Mouse (Mus musculus): ENCODE results near the gene Retsat. TPM values are rescaled to one million over a fixed set of nuclear protein-coding genes. Genes with fewer than 3 reads are reported as not detected.
A peak's percentile ranks its signal among the peaks of the same experiment; 100 is the strongest.

Retsat gene
- polyA plus RNA-seq, 1 experiment from 2014 or later = 7.7 TPM

DNA sequence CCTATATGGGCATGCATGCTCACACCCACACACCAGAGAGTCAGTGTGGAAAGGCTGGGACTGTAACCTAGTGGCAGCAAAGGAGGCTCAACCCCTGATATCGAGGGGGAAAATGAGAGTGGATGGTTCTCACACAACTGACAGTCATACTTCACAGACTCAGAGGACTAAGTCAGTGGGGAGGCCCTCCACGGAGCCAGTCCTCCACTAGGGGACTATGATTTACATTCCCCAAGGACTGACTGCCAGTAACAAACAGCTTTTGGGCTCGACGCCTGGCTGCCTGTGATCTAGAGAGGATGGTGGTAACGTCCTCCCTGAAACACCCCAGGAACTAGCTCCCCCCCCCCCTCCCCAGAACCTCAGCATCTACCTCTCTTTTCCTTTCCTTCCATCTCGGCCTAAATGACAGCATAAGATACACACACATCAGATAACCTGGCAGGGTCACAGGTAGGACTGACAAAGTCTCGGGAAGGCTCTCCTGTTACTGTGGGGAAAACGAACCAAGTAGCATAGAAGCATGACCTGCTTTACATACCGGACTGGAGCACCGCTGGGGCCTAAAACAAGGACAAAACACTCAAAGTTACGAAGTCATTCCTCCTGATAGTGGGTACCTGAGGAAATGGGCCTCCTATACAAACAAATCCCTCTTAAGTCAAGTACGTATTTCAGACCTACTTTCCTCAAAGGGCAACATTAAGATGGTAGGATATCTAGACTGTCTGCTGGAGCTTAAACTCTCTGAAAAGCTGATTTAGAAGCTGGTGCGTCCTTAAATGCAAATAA, 996 bp upstream of the Retsat start:
- Histone ChIP-seq H3K9ac (ENCODE audit: low read length) (peak overlapping the region; percentile 64), H3K27me3 (ENCODE audit: control insufficient read depth, insufficient read depth, low read length) (no peaks in the 10 kb centered on the region), H3K4me1 (ENCODE audit: control insufficient read depth, insufficient read depth, low read length) (peaks cover 4% of the 10 kb centered on the region; the same call in 1 of the 2 replicates), H3K4me3 (ENCODE audit: low read depth, low read length) (peak overlapping the region; percentile 50), H3K9me3 (ENCODE audit: control insufficient read depth, low read length) (no peaks in the 10 kb centered on the region), H3K4me2 (ENCODE audit: low read depth) (peak overlapping the region; percentile 73), H3K27ac (ENCODE audit: low read depth, low read length) (no peak overlapping the region), H3K36me3 (ENCODE audit: control insufficient read depth, insufficient read depth, low read length) (no peaks in the 10 kb centered on the region)
- no peak for DNase-seq (ENCODE audit: low spot score)
- WGBS = 52% methylated on average over 13 of the region's 13 CpGs
- no peak for ATAC-seq (ENCODE audit: insufficient read depth, low FRiP score, low TSS enrichment)

DNA sequence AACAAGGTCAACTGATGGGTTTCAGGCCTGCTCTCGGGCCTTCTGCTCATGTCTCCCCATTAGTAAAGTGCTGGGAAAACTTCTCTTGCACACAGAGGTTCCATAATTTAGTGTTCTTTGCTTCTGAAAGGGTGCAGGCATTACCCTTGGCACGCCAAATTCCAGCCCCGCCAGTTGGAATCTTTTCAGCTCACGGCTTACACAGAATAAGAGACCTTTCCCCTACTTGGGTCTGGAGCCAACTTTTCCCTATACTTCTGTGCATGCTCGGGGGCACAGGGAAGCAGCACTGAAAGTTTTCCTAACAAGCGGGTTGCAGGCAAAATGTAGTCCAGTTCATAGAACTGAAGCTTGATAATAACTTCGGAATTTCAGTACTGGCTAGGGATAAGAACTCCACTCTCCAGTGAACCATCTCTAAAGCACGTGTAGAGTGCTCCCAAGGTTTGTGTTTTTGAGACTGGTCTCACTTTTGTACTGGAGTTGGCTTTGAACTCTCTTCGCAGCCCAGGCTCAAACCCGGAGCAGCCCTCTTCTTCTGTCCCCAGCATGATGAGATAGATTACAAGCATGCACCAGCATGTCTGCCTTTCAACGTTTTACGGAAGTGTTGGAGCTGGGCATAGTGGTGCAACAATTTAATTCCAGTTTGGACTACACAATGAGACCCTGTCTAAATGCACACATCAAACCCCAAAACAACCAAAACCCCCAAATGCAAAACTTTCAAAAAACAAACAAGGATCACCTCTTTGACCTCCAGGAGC, 699 bp downstream of the Retsat start:
- peaks cover 4% of the 10 kb centered on the region; the same call in 1 of the 2 replicates for H3K4me1 ChIP-seq (ENCODE audit: control insufficient read depth, insufficient read depth, low read length)
- H3K27me3 ChIP-seq (ENCODE audit: control insufficient read depth, insufficient read depth, low read length) = no peaks in the 10 kb centered on the region
- H3K36me3 ChIP-seq (ENCODE audit: control insufficient read depth, insufficient read depth, low read length) = no peaks in the 10 kb centered on the region
- peak overlapping the region; percentile 50 for H3K4me3 ChIP-seq (ENCODE audit: low read depth, low read length)
- H3K9ac ChIP-seq (ENCODE audit: low read length) = peak overlapping the region; percentile 64
- no peak overlapping the region for H3K27ac ChIP-seq (ENCODE audit: low read depth, low read length)
- ATAC-seq (ENCODE audit: insufficient read depth, low FRiP score, low TSS enrichment) (peak; percentile 7; the same call in 1 of the 2 replicates), DNase-seq (ENCODE audit: low spot score) (no peak)
- no peaks in the 10 kb centered on the region for H3K9me3 ChIP-seq (ENCODE audit: control insufficient read depth, low read length)
- WGBS = 59% methylated on average over 12 of the region's 12 CpGs
- H3K4me2 ChIP-seq (ENCODE audit: low read depth) = peak overlapping the region; percentile 73

DNA sequence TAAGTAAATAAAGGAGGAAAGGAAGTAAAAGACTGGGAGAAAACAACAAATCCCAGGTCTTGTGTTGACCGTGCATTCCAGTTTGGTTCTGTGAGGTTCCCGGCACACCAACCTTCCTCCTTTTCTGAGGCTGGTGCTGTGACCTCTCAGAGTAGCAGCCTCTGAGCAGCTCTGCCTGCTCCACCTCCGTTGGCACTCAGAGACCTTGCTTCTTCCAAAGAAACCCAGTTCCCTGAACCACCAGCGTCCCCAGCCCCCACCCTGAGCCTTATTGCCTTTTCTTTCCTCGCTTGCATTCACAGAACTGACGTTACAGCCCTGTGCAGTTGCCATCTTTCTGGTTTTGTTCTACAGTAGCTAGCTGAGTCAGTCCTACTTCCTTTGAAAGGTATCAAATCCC, 1.9 kb downstream of the Retsat start:
- no peaks in the 10 kb centered on the region for H3K9me3 ChIP-seq (ENCODE audit: control insufficient read depth, low read length)
- H3K9ac ChIP-seq (ENCODE audit: low read length) = no peak overlapping the region
- no peak overlapping the region for H3K4me2 ChIP-seq (ENCODE audit: low read depth)
- no peaks in the 10 kb centered on the region for H3K36me3 ChIP-seq (ENCODE audit: control insufficient read depth, insufficient read depth, low read length)
- ATAC-seq (ENCODE audit: insufficient read depth, low FRiP score, low TSS enrichment) (no peak), DNase-seq (ENCODE audit: low spot score) (no peak)
- peaks cover 4% of the 10 kb centered on the region; the same call in 1 of the 2 replicates for H3K4me1 ChIP-seq (ENCODE audit: control insufficient read depth, insufficient read depth, low read length)
- no peak overlapping the region for H3K4me3 ChIP-seq (ENCODE audit: low read depth, low read length)
- WGBS = 82% methylated on average over 6 of the region's 6 CpGs
- no peaks in the 10 kb centered on the region for H3K27me3 ChIP-seq (ENCODE audit: control insufficient read depth, insufficient read depth, low read length)
- H3K27ac ChIP-seq (ENCODE audit: low read depth, low read length) = no peak overlapping the region

DNA sequence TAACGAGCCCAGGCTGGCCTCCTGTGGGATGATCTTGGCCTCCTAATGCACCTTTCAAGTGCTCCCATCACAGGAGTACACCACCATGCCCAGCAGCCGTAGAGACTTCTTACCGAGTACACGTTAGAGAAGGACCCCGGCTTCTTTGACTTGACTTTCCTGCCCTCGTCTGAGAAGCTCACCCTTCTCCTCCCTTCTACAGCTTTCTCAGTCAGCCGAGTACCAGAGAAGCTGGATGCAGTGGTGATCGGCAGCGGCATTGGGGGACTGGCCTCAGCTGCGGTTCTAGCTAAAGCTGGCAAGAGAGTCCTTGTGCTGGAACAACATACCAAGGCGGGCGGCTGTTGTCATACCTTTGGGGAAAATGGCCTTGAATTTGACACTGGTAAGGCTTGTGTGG, 2.5 kb downstream of the Retsat start:
- no peaks in the 10 kb centered on the region for H3K9me3 ChIP-seq (ENCODE audit: control insufficient read depth, low read length)
- H3K36me3 ChIP-seq (ENCODE audit: control insufficient read depth, insufficient read depth, low read length) = no peaks in the 10 kb centered on the region
- no peak for DNase-seq (ENCODE audit: low spot score)
- no peak for ATAC-seq (ENCODE audit: insufficient read depth, low FRiP score, low TSS enrichment)
- H3K4me1 ChIP-seq (ENCODE audit: control insufficient read depth, insufficient read depth, low read length) = peaks cover 4% of the 10 kb centered on the region; the same call in 1 of the 2 replicates
- 92% methylated on average over 12 of the region's 12 CpGs for WGBS
- no peak overlapping the region for H3K9ac ChIP-seq (ENCODE audit: low read length)
- H3K27me3 ChIP-seq (ENCODE audit: control insufficient read depth, insufficient read depth, low read length) = no peaks in the 10 kb centered on the region
- H3K27ac ChIP-seq (ENCODE audit: low read depth, low read length) = no peak overlapping the region
- H3K4me2 ChIP-seq (ENCODE audit: low read depth) = no peak overlapping the region
- no peak overlapping the region for H3K4me3 ChIP-seq (ENCODE audit: low read depth, low read length)

DNA sequence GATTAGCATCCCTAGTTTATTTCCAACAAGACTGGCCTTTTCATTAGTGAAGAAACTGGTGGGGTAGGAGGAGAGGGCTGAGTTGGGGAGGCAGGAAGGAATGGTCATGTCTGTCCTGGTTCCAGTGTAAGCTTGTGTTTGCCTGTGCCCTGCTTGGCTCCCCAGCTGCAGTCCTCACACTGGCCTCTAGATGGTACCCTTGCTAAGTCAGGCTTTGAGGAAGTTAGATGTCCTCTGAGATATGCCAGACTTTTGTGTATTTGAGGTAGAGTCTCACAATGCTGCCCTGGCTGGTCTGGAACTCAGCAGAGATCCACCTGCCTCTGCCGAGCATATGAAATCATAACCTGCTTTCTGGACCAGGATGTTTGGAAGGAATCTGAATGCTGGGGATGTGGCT, 3.5 kb downstream of the Retsat start:
- no peak overlapping the region for H3K27ac ChIP-seq (ENCODE audit: low read depth, low read length)
- ATAC-seq (ENCODE audit: insufficient read depth, low FRiP score, low TSS enrichment) (no peak), DNase-seq (ENCODE audit: low spot score) (peak; percentile 67)
- peaks cover 4% of the 10 kb centered on the region; the same call in 1 of the 2 replicates for H3K4me1 ChIP-seq (ENCODE audit: control insufficient read depth, insufficient read depth, low read length)
- no peaks in the 10 kb centered on the region for H3K27me3 ChIP-seq (ENCODE audit: control insufficient read depth, insufficient read depth, low read length)
- no peak overlapping the region for H3K9ac ChIP-seq (ENCODE audit: low read length)
- no peaks in the 10 kb centered on the region for H3K9me3 ChIP-seq (ENCODE audit: control insufficient read depth, low read length)
- no peak overlapping the region for H3K4me2 ChIP-seq (ENCODE audit: low read depth)
- H3K36me3 ChIP-seq (ENCODE audit: control insufficient read depth, insufficient read depth, low read length) = no peaks in the 10 kb centered on the region
- WGBS = 51% methylated on average over 1 of the region's 1 CpGs
- H3K4me3 ChIP-seq (ENCODE audit: low read depth, low read length) = no peak overlapping the region

DNA sequence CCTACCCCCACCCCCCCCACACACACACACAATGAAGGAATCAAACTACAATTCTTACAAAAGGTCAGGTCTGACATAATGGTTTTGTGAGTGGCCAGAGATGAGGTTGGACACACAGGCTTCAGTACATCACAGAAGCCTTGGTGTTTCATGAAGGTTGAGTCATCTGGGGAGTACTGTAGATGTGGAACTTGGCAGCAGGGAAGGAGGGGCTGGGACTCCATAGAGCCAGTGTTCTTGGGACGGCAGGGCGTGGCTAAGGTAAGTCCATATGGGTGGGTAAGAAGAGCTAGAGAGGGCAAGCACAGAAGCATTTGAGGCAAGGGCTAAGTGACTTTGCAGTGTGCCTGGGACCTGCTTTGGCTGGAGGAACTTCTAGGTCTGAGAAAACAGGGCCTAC, 5.8 kb downstream of the Retsat start:
- ATAC-seq (ENCODE audit: insufficient read depth, low FRiP score, low TSS enrichment) = no peak
- no peak for DNase-seq (ENCODE audit: low spot score)
- Histone ChIP-seq H3K27ac (ENCODE audit: low read depth, low read length) (no peak overlapping the region), H3K9ac (ENCODE audit: low read length) (no peak overlapping the region), H3K4me3 (ENCODE audit: low read depth, low read length) (no peak overlapping the region), H3K27me3 (ENCODE audit: control insufficient read depth, insufficient read depth, low read length) (no peaks in the 10 kb centered on the region), H3K9me3 (ENCODE audit: control insufficient read depth, low read length) (no peaks in the 10 kb centered on the region), H3K4me1 (ENCODE audit: control insufficient read depth, insufficient read depth, low read length) (no peaks in the 10 kb centered on the region), H3K4me2 (ENCODE audit: low read depth) (no peak overlapping the region), H3K36me3 (ENCODE audit: control insufficient read depth, insufficient read depth, low read length) (no peaks in the 10 kb centered on the region)
- 88% methylated on average over 2 of the region's 2 CpGs for WGBS

DNA sequence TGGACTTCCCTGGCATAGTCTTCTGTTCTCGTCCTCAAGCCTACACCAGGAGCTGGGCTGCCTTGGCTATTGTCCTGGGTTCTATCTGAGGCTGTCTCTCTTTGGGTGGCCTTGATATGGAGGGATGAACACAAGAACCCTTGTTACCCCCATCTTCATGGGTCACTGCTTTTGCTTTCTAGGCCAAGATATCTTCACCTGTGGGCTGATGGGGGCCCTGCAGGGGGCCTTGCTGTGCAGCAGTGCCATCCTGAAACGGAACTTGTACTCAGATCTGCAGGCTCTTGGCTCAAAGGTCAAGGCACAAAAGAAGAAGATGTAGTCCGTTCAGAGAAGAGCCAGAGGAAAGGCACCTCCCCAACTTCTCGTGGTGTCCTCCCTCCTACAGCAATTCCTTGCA, 8.8 kb downstream of the Retsat start:
- 85% methylated on average over 4 of the region's 4 CpGs for WGBS
- ATAC-seq (ENCODE audit: insufficient read depth, low FRiP score, low TSS enrichment) = no peak
- no peaks in the 10 kb centered on the region for H3K4me1 ChIP-seq (ENCODE audit: control insufficient read depth, insufficient read depth, low read length)

DNA sequence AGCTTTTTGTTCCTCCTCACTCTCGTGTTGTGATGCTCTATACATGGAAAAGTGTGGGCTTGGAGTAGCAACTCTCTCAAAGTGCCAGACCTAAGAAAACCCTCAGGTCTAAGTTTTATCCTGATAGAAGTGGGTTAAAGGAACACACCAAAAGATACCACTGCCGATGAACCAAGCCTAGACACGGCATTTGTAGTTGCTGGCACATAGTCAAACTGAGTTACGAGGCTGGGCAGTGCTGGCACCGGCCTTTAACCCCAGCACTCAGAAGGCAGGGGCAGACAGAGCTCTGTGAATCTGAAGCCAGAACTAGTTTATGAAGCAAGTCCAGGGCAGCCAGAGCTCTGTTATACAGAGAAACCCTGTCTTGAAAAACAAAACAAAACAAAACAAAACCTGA, 9.4 kb downstream of the Retsat start:
- Histone ChIP-seq H3K4me3 (ENCODE audit: low read depth, low read length) (no peak overlapping the region), H3K9ac (ENCODE audit: low read length) (no peak overlapping the region), H3K36me3 (ENCODE audit: control insufficient read depth, insufficient read depth, low read length) (no peaks in the 10 kb centered on the region), H3K27me3 (ENCODE audit: control insufficient read depth, insufficient read depth, low read length) (no peaks in the 10 kb centered on the region), H3K4me2 (ENCODE audit: low read depth) (no peak overlapping the region), H3K9me3 (ENCODE audit: control insufficient read depth, low read length) (no peaks in the 10 kb centered on the region), H3K4me1 (ENCODE audit: control insufficient read depth, insufficient read depth, low read length) (no peaks in the 10 kb centered on the region), H3K27ac (ENCODE audit: low read depth, low read length) (no peak overlapping the region)
- no peak for ATAC-seq (ENCODE audit: insufficient read depth, low FRiP score, low TSS enrichment)
- WGBS = 88% methylated on average over 5 of the region's 5 CpGs
- DNase-seq (ENCODE audit: low spot score) = no peak

More for the DNA sequence above, 8.8 kb downstream of the Retsat start:
- H3K27ac ChIP-seq (ENCODE audit: low read depth, low read length) = no peak overlapping the region
- no peaks in the 10 kb centered on the region for H3K36me3 ChIP-seq (ENCODE audit: control insufficient read depth, insufficient read depth, low read length)
- no peaks in the 10 kb centered on the region for H3K9me3 ChIP-seq (ENCODE audit: control insufficient read depth, low read length)
- H3K9ac ChIP-seq (ENCODE audit: low read length) = no peak overlapping the region
- H3K4me2 ChIP-seq (ENCODE audit: low read depth) = no peak overlapping the region
- H3K27me3 ChIP-seq (ENCODE audit: control insufficient read depth, insufficient read depth, low read length) = no peaks in the 10 kb centered on the region
- DNase-seq (ENCODE audit: low spot score) = no peak
- H3K4me3 ChIP-seq (ENCODE audit: low read depth, low read length) = no peak overlapping the region
